Mouse (Mus musculus) kidney, postnatal 0 days (tissue): ENCODE data around the gene Fam178b. TPM values are rescaled to one million over a fixed set of nuclear protein-coding genes. Genes with fewer than 3 reads are reported as not detected.

Experiments
- ATAC-seq: fragments of 200-750 bp; cut with Nextera tagmentation; replicated peaks from 2 replicates; pipeline ENCODE4 v1.8.0; 2017; ENCODE audit warnings: low read depth, moderate number of reproducible peaks, moderate TSS enrichment, moderate library complexity; ENCODE audit not compliant: low FRiP score
- DNase-seq: peaks from one replicate; pipeline ENCODE4 v3.0.0-alpha.2; 2016; ENCODE audit warnings: low spot score
- H3K27ac ChIP-seq: fragments of 300-500 bp; sonication (generic); 2 replicates; pipeline ENCODE4 v1.5.1; 2014; ENCODE audit warnings: mild to moderate bottlenecking
- H3K27me3 ChIP-seq: fragments of 300-500 bp; sonication (generic); 2 replicates; pipeline ENCODE4 v1.6.1; 2014; ENCODE audit warnings: low read length, mixed read lengths; ENCODE audit not compliant: insufficient read depth
- H3K36me3 ChIP-seq: fragments of 300-500 bp; sonication (generic); 2 replicates; pipeline ENCODE4 v1.6.1; 2014; ENCODE audit warnings: low read length, mixed read lengths; ENCODE audit not compliant: insufficient read depth
- H3K4me1 ChIP-seq: fragments of 300-500 bp; sonication (generic); replicated peaks from 2 replicates; pipeline ENCODE4 v1.6.1; 2014; ENCODE audit warnings: antibody characterized with exemption, low read length, mixed read lengths; ENCODE audit not compliant: insufficient read depth
- H3K4me2 ChIP-seq: fragments of 300-500 bp; sonication (generic); 2 replicates; pipeline ENCODE4 v1.6.1; 2014; ENCODE audit warnings: mild to moderate bottlenecking, low read length, moderate library complexity, mixed read lengths
- H3K4me3 ChIP-seq: fragments of 300-500 bp; sonication (generic); replicated peaks from 2 replicates; pipeline ENCODE4 v1.5.1; 2014; ENCODE audit warnings: low read depth, low read length
- H3K9ac ChIP-seq: fragments of 300-500 bp; sonication (generic); 2 replicates; pipeline ENCODE4 v1.6.1; 2014; ENCODE audit warnings: low read depth, low read length
- H3K9me3 ChIP-seq: fragments of 300-500 bp; sonication (generic); replicated peaks from 2 replicates; pipeline ENCODE4 v1.6.1; 2016; ENCODE audit warnings: low read length, inconsistent platforms, mixed read lengths
- CTCF ChIP-seq: IDR thresholded peaks from 2 replicates; pipeline ENCODE4 v1.5.1; 2016; ENCODE audit warnings: antibody characterized with exemption, low read depth, mild to moderate bottlenecking, moderate library complexity
- WGBS: fragments of 180-500 bp; shearing (Covaris S2); extraction: QIAGEN DNeasy Blood & Tissue Kit; methylation state at CpG from one replicate; pipeline ENCODE4 v1.1.7; 2014; 5-methylcytosine and 5-hydroxymethylcytosine counted together
- polyA plus RNA-seq: library from polyadenylated mRNA; unstranded; fragments of >200 nt; fragmentation: Nextera tagmentation; extraction: Ambion mirVana; gene quantifications from 2 replicates; pipeline ENCODE4 v1.2.1, GENCODE M21; 2015

Fam178b gene
- polyA plus RNA-seq, 1 experiment from 2014 or later: 1.6 TPM

- ATAC-seq (no peak), DNase-seq (no peak)
- no peak overlapping the region for H3K4me2 ChIP-seq
- H3K27me3 ChIP-seq: no peaks in the 10 kb centered on the region
- no peaks in the 10 kb centered on the region for H3K9me3 ChIP-seq
- no peaks in the 10 kb centered on the region for H3K4me1 ChIP-seq
- peaks cover 21% of the 10 kb centered on the region for H3K36me3 ChIP-seq
- H3K9ac ChIP-seq: no peak overlapping the region
- no peak overlapping the region for H3K4me3 ChIP-seq
- 59% methylated on average over 8 of the region's 8 CpGs for WGBS
- TF ChIP-seq CTCF: no peak
- no peak overlapping the region for H3K27ac ChIP-seq
These were observed 146.6 kb downstream of the Fam178b start for GRCm38 (mm10) chr1:36536397-36536728.

- 80% methylated on average over 11 of the region's 11 CpGs for WGBS
- no peaks in the 10 kb centered on the region for H3K9me3 ChIP-seq
- no peak for DNase-seq
- no peak overlapping the region for H3K4me2 ChIP-seq
- no peak overlapping the region for H3K4me3 ChIP-seq
- no peaks in the 10 kb centered on the region for H3K27me3 ChIP-seq
- no peaks in the 10 kb centered on the region for H3K4me1 ChIP-seq
- no peak overlapping the region for H3K27ac ChIP-seq
- H3K36me3 ChIP-seq: peaks cover 23% of the 10 kb centered on the region
- H3K9ac ChIP-seq: no peak overlapping the region
- TF ChIP-seq CTCF: no peak
- ATAC-seq: no peak
These were observed 147.2 kb downstream of the Fam178b start for GRCm38 (mm10) chr1:36535477-36536396.

- no peaks in the 10 kb centered on the region for H3K4me1 ChIP-seq
These were observed 148.4 kb downstream of the Fam178b start for GRCm38 (mm10) chr1:36534595-36535058.

GRCm38 (mm10) chr1:36533546-36533945 lies 149.4 kb downstream of the Fam178b start:
- Histone ChIP-seq H3K4me3 (no peak overlapping the region), H3K9ac (no peak overlapping the region), H3K27me3 (no peaks in the 10 kb centered on the region), H3K4me2 (no peak overlapping the region), H3K9me3 (no peaks in the 10 kb centered on the region), H3K36me3 (peaks cover 13% of the 10 kb centered on the region; the same call in 1 of the 2 replicates), H3K27ac (no peak overlapping the region), H3K4me1 (no peaks in the 10 kb centered on the region)
- no peak for TF ChIP-seq CTCF
- ATAC-seq: no peak
- WGBS: 84% methylated on average over 6 of the region's 6 CpGs
- DNase-seq: no peak

More at GRCm38 (mm10) chr1:36534595-36535058, 148.4 kb downstream of the Fam178b start:
- H3K9ac ChIP-seq: no peak overlapping the region
- TF ChIP-seq CTCF: peak; percentile 42; the same call in 1 of the 2 replicates
- peaks cover 20% of the 10 kb centered on the region for H3K36me3 ChIP-seq
- peak; percentile 45 for ATAC-seq
- no peak overlapping the region for H3K4me2 ChIP-seq
- peak overlapping the region; percentile 13; the same call in 1 of the 2 replicates for H3K27ac ChIP-seq
- H3K27me3 ChIP-seq: no peaks in the 10 kb centered on the region
- 64% methylated on average over 6 of the region's 6 CpGs for WGBS
- no peaks in the 10 kb centered on the region for H3K9me3 ChIP-seq
- no peak overlapping the region for H3K4me3 ChIP-seq
- DNase-seq: no peak

- no peak for ATAC-seq
- Histone ChIP-seq H3K4me3 (no peak overlapping the region), H3K4me2 (no peak overlapping the region), H3K36me3 (0 out of 2 replicates have a peak, but pooled peaks cover 7% of the 10 kb centered on the region), H3K27ac (no peak overlapping the region), H3K4me1 (no peaks in the 10 kb centered on the region), H3K9me3 (no peaks in the 10 kb centered on the region), H3K27me3 (no peaks in the 10 kb centered on the region), H3K9ac (no peak overlapping the region)
- DNase-seq: no peak
- TF ChIP-seq CTCF: no peak
- 90% methylated on average over 12 of the region's 12 CpGs for WGBS
These were observed 151.5 kb downstream of the Fam178b start for GRCm38 (mm10) chr1:36531461-36531860.

GRCm38 (mm10) chr1:36530962-36531361 lies 152.0 kb downstream of the Fam178b start:
- peaks cover 8% of the 10 kb centered on the region; the same call in 1 of the 2 replicates for H3K36me3 ChIP-seq
- no peaks in the 10 kb centered on the region for H3K4me1 ChIP-seq
- no peak overlapping the region for H3K27ac ChIP-seq
- ATAC-seq (no peak), DNase-seq (no peak)
- no peak overlapping the region for H3K9ac ChIP-seq
- no peak overlapping the region for H3K4me2 ChIP-seq
- H3K4me3 ChIP-seq: no peak overlapping the region
- H3K27me3 ChIP-seq: no peaks in the 10 kb centered on the region
- TF ChIP-seq CTCF: no peak
- 88% methylated on average over 7 of the region's 7 CpGs for WGBS
- no peaks in the 10 kb centered on the region for H3K9me3 ChIP-seq
